Mouse (Mus musculus) cerebellum, postnatal 14 days (tissue): ENCODE data around the gene L3mbtl2.
A peak's percentile ranks its signal among the peaks of the same experiment; 100 is the strongest.

ENCODE experiments used
- DNase-seq, 2 experiments: peaks; one replicate each; pipeline ENCODE4 v3.0.0; 2021; ENCODE audit warnings: mixed read lengths in 2 of 2

L3mbtl2 gene

DNA sequence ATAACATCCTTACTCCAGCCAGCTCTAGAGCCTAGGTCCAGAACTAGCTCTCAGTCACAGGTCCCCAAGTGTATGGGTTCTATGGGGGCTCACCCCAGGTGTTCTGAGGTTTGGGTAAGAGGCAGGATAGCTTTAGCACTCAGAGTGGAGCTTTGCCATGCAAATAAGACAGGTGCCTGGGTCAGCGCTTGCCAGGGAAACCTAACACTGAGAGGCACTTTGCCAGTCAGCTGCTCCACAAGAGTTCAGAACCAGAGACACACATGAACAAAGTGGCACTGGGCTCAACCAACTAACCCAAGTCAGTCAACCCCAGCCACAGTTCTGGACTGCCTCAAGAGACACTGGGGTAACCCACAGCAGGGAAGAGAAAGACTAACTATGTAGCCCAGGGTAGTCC is 46.0 kb downstream of the L3mbtl2 start:
- no peak for DNase-seq

- no peak for DNase-seq
Measured at GRCm38 (mm10) chr15:81710801-81711200, 47.1 kb downstream of the L3mbtl2 start.

- DNase-seq = no peak
Measured at GRCm38 (mm10) chr15:81713742-81714141, 50.1 kb downstream of the L3mbtl2 start.

GRCm38 (mm10) chr15:81718336-81719138 is 54.8 kb downstream of the L3mbtl2 start:
- no peak for DNase-seq

- no peak for DNase-seq
Measured at GRCm38 (mm10) chr15:81719139-81719531, 55.4 kb downstream of the L3mbtl2 start.

- no peak for DNase-seq
Measured at GRCm38 (mm10) chr15:81722361-81722760, 58.7 kb downstream of the L3mbtl2 start.

DNA sequence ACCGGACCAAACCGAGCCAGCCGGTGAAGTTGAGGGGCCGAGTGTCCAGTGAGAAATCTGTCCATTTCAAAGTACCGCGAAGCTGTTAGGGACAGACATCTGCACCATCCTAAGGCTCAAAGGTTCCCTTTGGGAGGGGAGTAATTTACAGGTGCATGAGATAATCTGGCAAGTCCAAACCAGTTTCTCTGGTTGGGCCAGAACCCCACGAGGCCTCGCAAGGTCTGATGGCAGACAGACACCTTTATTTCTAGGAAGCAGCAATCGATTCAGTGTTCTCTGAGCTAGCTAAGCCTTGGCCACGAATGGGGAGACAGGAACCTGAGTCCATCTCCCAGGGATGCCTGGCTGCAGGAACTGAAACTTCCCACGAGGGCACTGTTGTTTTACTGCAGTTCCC is 60.0 kb downstream of the L3mbtl2 start:
- DNase-seq = no peak

DNA sequence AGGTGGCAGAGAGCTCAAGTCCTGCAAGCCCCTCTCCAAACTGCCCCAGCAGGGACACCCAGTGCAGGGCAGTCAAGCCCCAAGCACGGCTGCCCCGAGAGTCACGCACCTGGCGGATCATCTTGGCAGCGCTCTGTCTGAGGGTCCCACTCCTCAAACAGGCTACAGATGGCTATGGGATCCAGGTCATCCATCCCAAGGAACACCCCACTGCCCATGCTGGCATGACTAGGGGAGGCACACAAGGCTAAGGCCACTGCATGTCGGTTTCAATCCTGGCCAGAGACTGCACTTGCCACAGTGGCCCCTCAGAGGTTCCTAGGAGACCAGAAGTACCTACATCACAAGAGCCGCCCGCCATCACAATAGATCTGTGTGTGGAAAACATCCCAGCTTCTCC is 62.3 kb downstream of the L3mbtl2 start:
- DNase-seq = no peak

- peak; percentile 53 to 62 for DNase-seq
Measured at GRCm38 (mm10) chr15:81729241-81729791, 65.6 kb downstream of the L3mbtl2 start.

- peak; percentile 97 to 99 for DNase-seq
Measured at GRCm38 (mm10) chr15:81729792-81730635, 66.3 kb downstream of the L3mbtl2 start.

- DNase-seq = no peak
Measured at GRCm38 (mm10) chr15:81735075-81735474, 71.4 kb downstream of the L3mbtl2 start.
